Mouse (Mus musculus): ENCODE results near the gene Fstl3.

Fstl3 gene

GRCm38 (mm10) chr10:79808728-79809127 lies 31.7 kb downstream of the Fstl3 start:
- in situ Hi-C loops (cut with MboI, MseI) = no loop called here

GRCm38 (mm10) chr10:79811736-79812637 lies 34.9 kb downstream of the Fstl3 start:
- in situ Hi-C loops (cut with MboI, MseI) = no loop called here

GRCm38 (mm10) chr10:79814271-79814842 lies 37.3 kb downstream of the Fstl3 start:
- in situ Hi-C loops (cut with MboI, MseI) = no loop called here

- in situ Hi-C loops (cut with MboI, MseI) = no loop called here
These were observed 38.8 kb downstream of the Fstl3 start for GRCm38 (mm10) chr10:79815671-79816494.

GRCm38 (mm10) chr10:79817111-79817510 lies 40.0 kb downstream of the Fstl3 start:
- in situ Hi-C loops (cut with MboI, MseI) = no loop called here

GRCm38 (mm10) chr10:79818225-79818624 lies 41.2 kb downstream of the Fstl3 start:
- in situ Hi-C loops (cut with MboI, MseI) = no loop called here

- in situ Hi-C loops (cut with MboI, MseI) = no loop called here
These were observed 42.5 kb downstream of the Fstl3 start for GRCm38 (mm10) chr10:79819606-79820005.

- in situ Hi-C loops (cut with MboI, MseI) = no loop called here
These were observed 43.2 kb downstream of the Fstl3 start for GRCm38 (mm10) chr10:79820277-79820676.

- in situ Hi-C loops (cut with MboI, MseI) = no loop called here
These were observed 43.7 kb downstream of the Fstl3 start, which contains the start of gene Misp for GRCm38 (mm10) chr10:79820782-79821181. Misp (plus strand) TSS chr10:79820989.

- in situ Hi-C loops (cut with MboI, MseI) = no loop called here
These were observed 44.7 kb downstream of the Fstl3 start for GRCm38 (mm10) chr10:79821731-79822130.

- in situ Hi-C loops (cut with MboI, MseI) = no loop called here
These were observed 45.3 kb downstream of the Fstl3 start for GRCm38 (mm10) chr10:79822372-79822771.

GRCm38 (mm10) chr10:79823011-79823410 lies 45.9 kb downstream of the Fstl3 start:
- in situ Hi-C loops (cut with MboI, MseI) = no loop called here

- in situ Hi-C loops (cut with MboI, MseI) = no loop called here
These were observed 47.3 kb downstream of the Fstl3 start for GRCm38 (mm10) chr10:79824413-79824812.

- in situ Hi-C loops (cut with MboI, MseI) = no loop called here
These were observed 54.5 kb downstream of the Fstl3 start for GRCm38 (mm10) chr10:79831583-79831982.
